Mouse (Mus musculus) neural tube, embryonic 11.5 days (tissue): ENCODE data around the gene Ap1m1. TPM values are rescaled to one million over a fixed set of nuclear protein-coding genes. Genes with fewer than 3 reads are reported as not detected.

ENCODE experiments used
- ATAC-seq: fragments of 200-750 bp; cut with Nextera tagmentation; 2 replicates; pipeline ENCODE4 v1.8.0; 2017; ENCODE audit warnings: moderate number of reproducible peaks, mild to moderate bottlenecking, moderate TSS enrichment, moderate library complexity; ENCODE audit not compliant: insufficient read depth, low FRiP score, low TSS enrichment
- DNase-seq: peaks from one replicate; pipeline ENCODE4 v3.0.0-alpha.2; 2015; ENCODE audit warnings: low spot score
- H3K27ac ChIP-seq: fragments of 300-500 bp; sonication (generic); 2 replicates; pipeline ENCODE4 v1.5.1; 2014; ENCODE audit warnings: low read depth, mild to moderate bottlenecking, low read length
- H3K27me3 ChIP-seq: fragments of 300-500 bp; sonication (generic); 2 replicates; pipeline ENCODE4 v1.6.1; 2014; ENCODE audit warnings: mild to moderate bottlenecking, low read length, mixed read lengths; ENCODE audit not compliant: control insufficient read depth, insufficient read depth
- H3K36me3 ChIP-seq: fragments of 300-500 bp; sonication (generic); 2 replicates; pipeline ENCODE4 v1.6.1; 2014; ENCODE audit warnings: mild to moderate bottlenecking, low read length, moderate library complexity, mixed read lengths; ENCODE audit not compliant: control insufficient read depth, insufficient read depth
- H3K4me1 ChIP-seq: fragments of 300-500 bp; sonication (generic); 2 replicates; pipeline ENCODE4 v1.6.1; 2014; ENCODE audit warnings: low read length, mixed read lengths; ENCODE audit not compliant: control insufficient read depth, insufficient read depth
- H3K4me2 ChIP-seq: fragments of 300-500 bp; sonication (generic); 2 replicates; pipeline ENCODE4 v1.6.1; 2014; ENCODE audit warnings: low read depth, mild to moderate bottlenecking, moderate library complexity
- H3K4me3 ChIP-seq: fragments of 300-500 bp; sonication (generic); 2 replicates; pipeline ENCODE4 v1.5.1; 2014; ENCODE audit warnings: low read depth, low read length
- H3K9ac ChIP-seq: fragments of 300-500 bp; sonication (generic); 2 replicates; pipeline ENCODE4 v1.6.1; 2014; ENCODE audit warnings: mild to moderate bottlenecking, low read length
- H3K9me3 ChIP-seq: fragments of 300-500 bp; sonication (generic); 2 replicates; pipeline ENCODE4 v1.6.1; 2016; ENCODE audit warnings: low read length; ENCODE audit not compliant: control insufficient read depth
- WGBS: fragments of 180-500 bp; shearing (Covaris S2); extraction: QIAGEN DNeasy Blood & Tissue Kit; methylation state at CpG from one replicate; pipeline ENCODE4 v1.1.7; 2014; 5-methylcytosine and 5-hydroxymethylcytosine counted together
- polyA plus RNA-seq: library from polyadenylated mRNA; unstranded; fragments of >200 nt; fragmentation: Nextera tagmentation; extraction: Ambion mirVana; gene quantifications from 2 replicates; pipeline ENCODE4 v1.2.1, GENCODE M21; 2014

Ap1m1 gene
- polyA plus RNA-seq, 1 experiment from 2014 or later: 184 TPM

- 82% methylated on average over 4 of the region's 4 CpGs for WGBS
- no peaks in the 10 kb centered on the region for H3K9me3 ChIP-seq
- H3K27ac ChIP-seq: no peak within 1 kb of the TSS
- H3K4me1 ChIP-seq: no peaks in the 10 kb centered on the region
- H3K36me3 ChIP-seq: no peaks in the 10 kb centered on the region
- H3K27me3 ChIP-seq: no peaks in the 10 kb centered on the region
- no peak within 1 kb of the TSS for H3K4me2 ChIP-seq
- DNase-seq (no peak), ATAC-seq (no peak)
- no peak within 1 kb of the TSS for H3K9ac ChIP-seq
- no peak within 1 kb of the TSS for H3K4me3 ChIP-seq
These were observed 26.3 kb upstream of the Ap1m1 start, which contains the start of gene Gm11034 for GRCm38 (mm10) chr8:72213536-72213935. TSS of gene Gm11034 (minus strand) at chr8:72213636.

- WGBS: 47% methylated on average over 2 of the region's 2 CpGs
- Histone ChIP-seq H3K4me3 (no peak overlapping the region), H3K27me3 (no peaks in the 10 kb centered on the region), H3K9me3 (no peaks in the 10 kb centered on the region), H3K9ac (no peak overlapping the region), H3K4me1 (no peaks in the 10 kb centered on the region), H3K36me3 (no peaks in the 10 kb centered on the region), H3K4me2 (no peak overlapping the region), H3K27ac (no peak overlapping the region)
- ATAC-seq (no peak), DNase-seq (no peak)
These were observed 24.8 kb upstream of the Ap1m1 start for GRCm38 (mm10) chr8:72215060-72215459.

- ATAC-seq: no peak
- H3K36me3 ChIP-seq: no peaks in the 10 kb centered on the region
- no peak overlapping the region for H3K4me3 ChIP-seq
- H3K4me2 ChIP-seq: no peak overlapping the region
- no peaks in the 10 kb centered on the region for H3K27me3 ChIP-seq
- no peak overlapping the region for H3K9ac ChIP-seq
- no peaks in the 10 kb centered on the region for H3K9me3 ChIP-seq
- peaks cover 5% of the 10 kb centered on the region for H3K4me1 ChIP-seq
- 54% methylated on average over 1 of the region's 1 CpGs for WGBS
- no peak overlapping the region for H3K27ac ChIP-seq
- DNase-seq: no peak
These were observed 23.9 kb upstream of the Ap1m1 start for GRCm38 (mm10) chr8:72215871-72216270.

- no peak for DNase-seq
- peak overlapping the region; percentile 16; the same call in 1 of the 2 replicates for H3K4me2 ChIP-seq
- peak overlapping the region; percentile 77; the same call in 1 of the 2 replicates for H3K4me3 ChIP-seq
- H3K9me3 ChIP-seq: no peaks in the 10 kb centered on the region
- H3K36me3 ChIP-seq: peaks cover 10% of the 10 kb centered on the region
- H3K9ac ChIP-seq: no peak overlapping the region
- no peak overlapping the region for H3K27ac ChIP-seq
- H3K4me1 ChIP-seq: peaks cover 5% of the 10 kb centered on the region
- WGBS: 80% methylated on average over 9 of the region's 10 CpGs
- peak; percentile 11; the same call in 1 of the 2 replicates for ATAC-seq
- H3K27me3 ChIP-seq: no peaks in the 10 kb centered on the region
These were observed 20.9 kb upstream of the Ap1m1 start for GRCm38 (mm10) chr8:72218781-72219540.

- no peaks in the 10 kb centered on the region for H3K9me3 ChIP-seq
- peaks cover 10% of the 10 kb centered on the region for H3K36me3 ChIP-seq
- H3K9ac ChIP-seq: peak within 1 kb of the TSS; percentile 75
- peak within 1 kb of the TSS; percentile 77 for H3K4me3 ChIP-seq
- WGBS: 13% methylated on average over 39 of the region's 39 CpGs
- DNase-seq: peak; percentile 93
- H3K4me2 ChIP-seq: peak within 1 kb of the TSS; percentile 76
- H3K27me3 ChIP-seq: no peaks in the 10 kb centered on the region
- H3K4me1 ChIP-seq: peaks cover 5% of the 10 kb centered on the region
- peak within 1 kb of the TSS; percentile 47; the same call in 1 of the 2 replicates for H3K27ac ChIP-seq
- peak; percentile 99 for ATAC-seq
These were observed 20.1 kb upstream of the Ap1m1 start, which contains the start of gene Fam32a for GRCm38 (mm10) chr8:72219541-72220363. TSS of gene Fam32a (plus strand) at chr8:72219730.

- ATAC-seq: no peak
These were observed 19.1 kb upstream of the Ap1m1 start for GRCm38 (mm10) chr8:72220758-72221157.

GRCm38 (mm10) chr8:72222656-72223055 lies 17.2 kb upstream of the Ap1m1 start:
- H3K9ac ChIP-seq: no peak overlapping the region
- no peak overlapping the region for H3K4me3 ChIP-seq
- no peak overlapping the region for H3K4me2 ChIP-seq
- no peak overlapping the region for H3K27ac ChIP-seq
- 91% methylated on average over 5 of the region's 5 CpGs for WGBS
- no peak for ATAC-seq
- peaks cover 5% of the 10 kb centered on the region for H3K4me1 ChIP-seq
- H3K27me3 ChIP-seq: no peaks in the 10 kb centered on the region
- H3K36me3 ChIP-seq: peaks cover 10% of the 10 kb centered on the region
- H3K9me3 ChIP-seq: no peaks in the 10 kb centered on the region
- DNase-seq: no peak

More at GRCm38 (mm10) chr8:72220758-72221157, 19.1 kb upstream of the Ap1m1 start:
- H3K4me3 ChIP-seq: peak overlapping the region; percentile 77
- peak overlapping the region; percentile 76 for H3K4me2 ChIP-seq
- H3K9me3 ChIP-seq: no peaks in the 10 kb centered on the region
- no peak overlapping the region for H3K9ac ChIP-seq
- no peak for DNase-seq
- peaks cover 10% of the 10 kb centered on the region for H3K36me3 ChIP-seq
- no peaks in the 10 kb centered on the region for H3K27me3 ChIP-seq
- 90% methylated on average over 4 of the region's 4 CpGs for WGBS
- H3K4me1 ChIP-seq: peaks cover 5% of the 10 kb centered on the region
- no peak overlapping the region for H3K27ac ChIP-seq

- DNase-seq (no peak), ATAC-seq (no peak)
- Histone ChIP-seq H3K4me2 (peak overlapping the region; percentile 61), H3K9me3 (no peaks in the 10 kb centered on the region), H3K4me1 (peaks cover 4% of the 10 kb centered on the region), H3K36me3 (0 out of 2 replicates have a peak, but pooled peaks cover 2% of the 10 kb centered on the region), H3K27me3 (no peaks in the 10 kb centered on the region), H3K27ac (peak overlapping the region; percentile 94), H3K9ac (peak overlapping the region; percentile 80), H3K4me3 (peak overlapping the region; percentile 67)
- WGBS: under 1% methylated on average over 24 of the region's 24 CpGs
These were observed 565 bp downstream of the Ap1m1 start for GRCm38 (mm10) chr8:72240403-72240763.
